Mouse (Mus musculus) erythroblast, adult 5-6 weeks (primary cell): Measurements from ENCODE around the gene Mtmr12. TPM values are rescaled to one million over a fixed set of nuclear protein-coding genes. Genes with fewer than 3 reads are reported as not detected.

Source experiments
- ATAC-seq: replicated peaks from 2 replicates; pipeline ENCODE4 v1.8.0; 2016; ENCODE audit warnings: moderate number of reproducible peaks, mild to moderate bottlenecking, moderate TSS enrichment, inconsistent platforms; ENCODE audit not compliant: poor library complexity, low FRiP score, severe bottlenecking
- total RNA-seq, 2 experiments: library from RNA; stranded (forward) in 1 of 2; stranded (reverse) in 1 of 2; fragments of 150-400 nt in 1 of 2; fragments of 200-764, 138-1000 nt in 1 of 2; gene quantifications; 2 replicates each; pipeline versions ENCODE4 v1.2.3 to v1.2.4; 2015 to 2017; ENCODE audit warnings: low replicate concordance in 2 of 2

The Mtmr12 gene
- total RNA-seq, 2 experiments from 2014 or later, result 3.8 to 5.7 TPM

DNA sequence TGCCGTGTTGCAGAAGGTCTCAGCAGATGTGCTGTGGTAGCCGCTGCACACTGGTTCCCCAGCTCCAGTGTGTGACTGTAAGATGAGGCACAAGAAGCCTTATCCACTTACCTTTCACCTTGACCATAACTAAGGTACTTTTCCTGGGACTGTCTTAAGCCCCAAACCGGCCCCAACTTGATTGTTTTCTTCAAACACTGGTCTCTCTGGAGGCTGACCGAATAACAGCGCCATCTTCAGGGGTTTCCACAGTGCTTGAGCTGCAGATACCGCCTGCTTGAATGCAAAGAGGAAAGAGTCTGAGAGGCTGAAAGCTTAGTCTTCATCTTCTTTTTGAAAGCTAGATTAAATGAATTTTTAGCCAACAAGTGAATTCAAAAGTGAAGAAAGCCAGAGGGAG is 26.6 kb downstream of the Mtmr12 start:
- no peak for ATAC-seq

DNA sequence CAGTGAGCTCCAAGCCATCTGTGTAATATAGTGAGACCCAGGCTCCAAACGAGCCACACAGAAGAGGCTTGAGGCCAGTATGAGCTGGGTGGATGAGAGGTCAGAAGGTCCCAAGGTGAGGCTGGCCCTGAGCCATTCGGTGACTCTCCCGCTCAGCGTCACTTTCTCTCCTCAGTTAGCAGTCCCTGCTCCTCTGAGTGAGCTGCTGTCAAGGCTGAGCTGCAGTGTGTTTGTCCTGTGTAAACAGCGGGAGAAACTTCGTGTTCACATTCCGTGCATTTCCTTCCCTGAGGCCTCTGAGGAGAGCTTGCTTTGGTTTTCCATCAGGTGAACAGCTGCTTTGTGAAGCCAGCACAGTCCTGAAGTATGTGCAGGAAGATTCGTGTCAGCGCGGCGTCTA is 27.6 kb downstream of the Mtmr12 start:
- no peak; the same call in 1 of the 2 replicates for ATAC-seq

GRCm38 (mm10) chr15:12233021-12233420 is 28.2 kb downstream of the Mtmr12 start:
- ATAC-seq, result no peak

GRCm38 (mm10) chr15:12235559-12235958 is 30.7 kb downstream of the Mtmr12 start:
- no peak for ATAC-seq

- no peak for ATAC-seq
Measured at GRCm38 (mm10) chr15:12235983-12236382, 31.2 kb downstream of the Mtmr12 start.

DNA sequence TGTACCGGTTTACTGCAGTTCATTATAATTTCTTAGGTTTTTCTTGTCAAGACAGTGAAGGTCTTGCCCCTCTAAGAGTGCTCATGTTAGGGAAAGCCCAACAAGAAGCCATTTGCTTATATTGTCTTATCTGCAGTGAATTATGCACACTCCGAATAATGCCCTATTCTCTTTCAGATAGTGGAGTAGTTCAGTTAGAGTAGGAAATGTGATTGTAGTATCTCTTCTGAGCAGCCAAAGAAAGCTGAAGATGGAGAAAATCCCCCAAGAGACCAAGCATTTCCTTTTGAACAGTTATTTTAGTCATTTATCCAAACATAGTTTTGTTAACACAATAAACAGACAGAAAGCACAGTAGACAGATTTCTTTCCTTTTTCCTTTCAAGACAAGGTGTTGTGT is 32.1 kb downstream of the Mtmr12 start:
- no peak for ATAC-seq

DNA sequence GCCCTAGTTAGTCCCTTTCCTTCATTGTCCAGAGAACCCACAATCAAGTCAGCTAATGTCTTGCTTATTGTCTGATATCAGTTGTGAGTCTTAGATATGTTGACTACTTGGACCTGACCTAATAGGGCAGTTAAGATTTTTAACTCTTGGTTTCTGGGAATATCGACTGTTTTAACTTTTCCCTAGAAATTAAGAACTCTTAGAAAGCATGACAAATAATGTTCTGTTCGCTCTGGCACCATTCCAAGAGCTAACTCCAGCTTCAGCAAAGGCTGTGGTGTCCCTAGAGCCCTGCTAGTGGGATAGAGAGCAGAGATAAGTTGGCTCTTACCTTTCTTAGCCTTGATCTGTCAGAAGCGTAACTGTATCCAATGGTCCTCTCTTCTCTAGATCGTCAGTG is 32.7 kb downstream of the Mtmr12 start:
- no peak for ATAC-seq

- no peak for ATAC-seq
Measured at GRCm38 (mm10) chr15:12238337-12238736, 33.5 kb downstream of the Mtmr12 start.

GRCm38 (mm10) chr15:12240705-12241328 is 36.0 kb downstream of the Mtmr12 start:
- ATAC-seq, result no peak

DNA sequence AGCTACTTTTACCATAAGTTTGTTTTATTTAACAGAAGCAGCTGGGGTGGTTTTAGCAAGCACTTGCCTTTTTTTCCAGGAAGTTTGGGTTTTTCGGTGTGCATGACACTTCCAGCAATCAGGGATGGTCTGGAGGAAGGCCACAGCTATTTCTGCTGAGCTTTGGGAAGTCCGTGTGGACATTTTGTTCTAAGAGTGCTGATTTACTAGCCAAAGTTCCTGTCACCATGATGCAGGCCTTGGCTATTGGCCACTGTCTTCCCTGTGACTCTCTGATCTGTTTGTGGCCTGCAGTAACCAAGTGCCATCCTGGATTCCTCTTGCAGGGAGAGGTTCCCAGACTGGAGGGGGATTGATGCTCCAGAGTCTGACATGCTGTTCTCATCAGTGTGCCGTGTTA is 39.0 kb downstream of the Mtmr12 start:
- ATAC-seq, result no peak

DNA sequence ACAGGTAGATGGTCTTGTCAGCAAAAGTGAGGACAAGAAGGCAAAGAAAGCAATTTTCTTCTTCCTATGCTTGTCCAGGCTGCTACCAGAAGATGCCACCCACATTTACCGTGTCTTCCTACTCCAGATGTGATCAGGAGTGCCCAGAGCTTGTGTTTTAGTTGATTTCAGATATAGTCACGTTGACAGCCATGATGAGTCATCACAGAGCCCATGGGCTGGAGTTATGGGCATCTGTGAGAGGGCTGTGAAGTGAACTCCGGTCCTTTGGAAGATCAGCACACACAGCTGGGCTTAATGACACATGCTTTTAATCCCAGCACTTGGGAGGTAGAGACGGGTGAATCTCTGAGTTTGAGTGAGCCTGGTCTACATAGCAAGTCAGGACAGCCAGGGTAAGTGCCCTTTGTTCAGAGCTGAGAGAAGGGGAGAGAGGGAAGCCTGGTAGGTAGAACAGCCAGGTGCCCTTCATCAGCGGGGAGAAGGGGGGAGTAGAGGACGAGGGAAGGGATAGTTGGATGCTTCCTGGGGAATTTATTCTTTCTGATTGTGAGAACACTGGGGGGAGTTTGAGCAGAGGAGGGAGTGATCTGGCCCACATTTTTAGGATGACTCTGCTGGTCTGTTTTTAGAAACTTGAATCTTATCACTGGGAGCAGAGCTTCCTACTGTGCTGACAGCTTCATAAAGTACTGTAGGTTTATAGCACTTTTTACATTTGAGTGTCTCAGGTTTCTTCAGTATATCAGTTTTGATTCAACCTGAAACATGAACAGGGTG is 40.9 kb downstream of the Mtmr12 start:
- ATAC-seq, result peak; percentile 63

GRCm38 (mm10) chr15:12246360-12247158 is 41.7 kb downstream of the Mtmr12 start:
- peak; percentile 75 for ATAC-seq

DNA sequence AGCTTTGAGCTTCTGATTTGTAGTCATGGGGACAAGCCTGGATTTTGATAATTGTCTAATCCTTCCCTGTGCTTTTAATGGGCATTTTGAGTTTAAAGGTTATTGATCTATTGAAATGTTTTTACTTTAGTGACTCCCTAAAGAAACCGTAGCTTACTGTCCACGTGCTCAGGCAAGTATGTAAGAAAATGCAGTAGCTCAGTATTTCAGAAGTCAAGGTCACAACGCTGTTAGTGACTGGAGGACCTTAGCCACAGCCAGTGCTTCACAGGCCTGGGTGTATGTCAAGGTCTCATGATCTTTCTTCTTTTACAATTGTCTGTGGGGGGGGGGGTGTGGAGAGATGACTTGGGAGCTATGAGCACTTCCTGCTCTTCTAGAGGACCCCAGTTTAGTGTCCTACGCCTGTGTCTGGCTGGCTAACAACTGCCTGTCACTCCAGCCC is 42.4 kb downstream of the Mtmr12 start:
- no peak for ATAC-seq

- peak; percentile 66 for ATAC-seq
Measured at GRCm38 (mm10) chr15:12248279-12248678, 43.5 kb downstream of the Mtmr12 start.

- ATAC-seq, result no peak
Measured at GRCm38 (mm10) chr15:12250350-12250749, 45.5 kb downstream of the Mtmr12 start.

GRCm38 (mm10) chr15:12251416-12252140 is 46.8 kb downstream of the Mtmr12 start:
- no peak for ATAC-seq

- ATAC-seq, result no peak
Measured at GRCm38 (mm10) chr15:12252141-12252489, 47.3 kb downstream of the Mtmr12 start.

DNA sequence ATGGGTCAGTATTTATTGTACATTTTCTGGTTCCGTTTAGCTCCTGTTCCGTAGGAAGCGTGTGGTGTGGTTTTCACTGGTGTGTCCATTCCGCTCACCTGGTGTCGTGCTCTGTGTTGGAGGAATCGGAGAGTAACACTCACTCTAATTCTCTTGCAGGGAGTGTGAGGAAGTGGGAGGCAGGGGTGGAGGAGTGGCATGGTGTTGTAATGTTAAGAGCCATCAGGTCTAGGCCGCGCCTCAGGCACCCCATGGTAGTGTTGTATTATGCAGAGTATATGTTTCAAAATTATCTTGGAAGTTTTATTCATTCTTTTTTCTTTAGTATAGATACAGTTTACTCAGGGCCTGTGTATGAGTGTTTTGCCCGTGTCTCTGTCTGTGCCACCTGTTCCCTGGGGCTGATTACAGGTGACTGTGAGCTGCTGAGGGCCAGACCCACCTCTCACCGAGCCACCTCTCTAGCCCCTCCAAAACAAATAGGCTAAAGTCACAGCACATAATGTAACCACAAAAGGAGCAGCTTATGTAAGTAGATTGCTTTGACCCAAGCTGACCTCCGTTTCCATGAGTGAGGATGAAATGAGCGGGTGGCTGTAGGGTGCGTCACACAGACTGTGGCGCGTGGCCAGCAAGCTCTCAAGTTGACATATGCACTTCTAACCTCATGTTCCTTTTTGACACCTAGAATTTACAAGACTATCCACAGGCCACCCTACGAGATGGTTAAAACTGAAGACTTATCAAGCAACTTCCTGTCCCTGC is 53.1 kb downstream of the Mtmr12 start:
- ATAC-seq, result no peak

- ATAC-seq, result no peak
Measured at GRCm38 (mm10) chr15:12263056-12263455, 58.2 kb downstream of the Mtmr12 start.
